Mouse (Mus musculus) layer of hippocampus, adult 11-12 months (tissue): ENCODE measurements around the gene Hint1.
"Not testable (repeated sequence)": the region's sequence is repeated elsewhere in the genome, so short reads cannot be mapped to it uniquely, and the experiment has no call there.

Source experiments
- DNase-seq: peaks from one replicate; pipeline ENCODE4 v3.0.0; 2022; ENCODE audit warnings: low spot score

The Hint1 gene

DNA sequence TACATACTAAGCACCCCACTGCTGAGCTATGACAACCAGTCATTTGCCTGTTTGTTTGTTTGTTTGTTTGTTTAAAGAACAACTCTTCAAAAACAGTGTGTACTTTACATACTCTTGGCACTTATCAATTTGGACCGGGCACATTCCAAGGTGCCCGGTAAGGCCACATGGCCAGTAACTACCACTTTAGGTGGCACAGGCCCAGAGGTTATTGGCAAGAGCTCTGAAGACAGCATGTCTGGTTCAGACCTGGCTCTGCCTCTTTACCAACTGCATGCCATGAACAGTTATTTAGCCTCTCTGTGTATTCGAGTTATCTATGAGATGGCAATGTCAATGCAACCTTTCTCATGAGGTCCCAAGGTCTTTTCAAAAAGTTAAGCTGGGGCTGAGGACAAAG, 30.5 kb downstream of the Hint1 start:
- DNase-seq = not testable (repeated sequence)

DNA sequence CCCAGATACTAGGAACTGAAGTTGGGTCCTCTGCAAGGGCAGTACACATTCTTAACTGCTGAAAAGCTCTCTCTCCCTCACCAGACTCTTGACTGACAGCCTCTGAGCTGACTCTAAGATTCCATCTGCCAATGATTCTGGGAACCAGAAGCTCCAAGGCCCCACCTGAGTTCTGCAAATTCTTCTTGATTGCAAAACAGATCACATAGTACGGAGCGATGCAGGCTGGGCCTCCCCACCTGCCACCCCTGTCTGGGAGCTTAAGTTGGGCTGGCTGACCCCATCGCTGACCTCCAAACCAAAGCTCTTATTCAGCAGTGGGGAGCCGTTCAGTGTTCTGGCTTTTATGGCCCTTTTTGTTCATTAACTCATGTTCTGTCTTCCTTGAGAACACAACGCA, 31.3 kb downstream of the Hint1 start:
- DNase-seq = no peak

DNA sequence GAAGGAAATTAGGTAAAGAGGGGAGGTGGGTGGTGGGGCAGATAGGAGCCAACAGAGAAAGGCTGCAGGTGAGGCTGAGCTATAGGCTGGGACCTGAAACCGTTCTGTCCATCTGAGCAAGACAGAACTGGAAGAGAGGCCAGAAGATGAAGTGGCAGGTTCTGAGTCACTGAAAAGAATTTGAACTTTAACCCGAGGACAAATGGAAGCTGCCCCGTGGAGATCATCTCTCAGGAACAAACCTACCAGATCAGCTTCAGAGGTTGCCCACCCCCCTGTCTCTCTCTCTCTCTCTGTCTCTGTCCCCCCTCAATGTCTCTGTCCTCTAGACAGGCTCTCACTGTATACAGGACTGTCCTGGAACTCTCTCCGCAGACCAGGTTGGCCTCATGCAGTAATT, 33.5 kb downstream of the Hint1 start:
- DNase-seq = no peak

DNA sequence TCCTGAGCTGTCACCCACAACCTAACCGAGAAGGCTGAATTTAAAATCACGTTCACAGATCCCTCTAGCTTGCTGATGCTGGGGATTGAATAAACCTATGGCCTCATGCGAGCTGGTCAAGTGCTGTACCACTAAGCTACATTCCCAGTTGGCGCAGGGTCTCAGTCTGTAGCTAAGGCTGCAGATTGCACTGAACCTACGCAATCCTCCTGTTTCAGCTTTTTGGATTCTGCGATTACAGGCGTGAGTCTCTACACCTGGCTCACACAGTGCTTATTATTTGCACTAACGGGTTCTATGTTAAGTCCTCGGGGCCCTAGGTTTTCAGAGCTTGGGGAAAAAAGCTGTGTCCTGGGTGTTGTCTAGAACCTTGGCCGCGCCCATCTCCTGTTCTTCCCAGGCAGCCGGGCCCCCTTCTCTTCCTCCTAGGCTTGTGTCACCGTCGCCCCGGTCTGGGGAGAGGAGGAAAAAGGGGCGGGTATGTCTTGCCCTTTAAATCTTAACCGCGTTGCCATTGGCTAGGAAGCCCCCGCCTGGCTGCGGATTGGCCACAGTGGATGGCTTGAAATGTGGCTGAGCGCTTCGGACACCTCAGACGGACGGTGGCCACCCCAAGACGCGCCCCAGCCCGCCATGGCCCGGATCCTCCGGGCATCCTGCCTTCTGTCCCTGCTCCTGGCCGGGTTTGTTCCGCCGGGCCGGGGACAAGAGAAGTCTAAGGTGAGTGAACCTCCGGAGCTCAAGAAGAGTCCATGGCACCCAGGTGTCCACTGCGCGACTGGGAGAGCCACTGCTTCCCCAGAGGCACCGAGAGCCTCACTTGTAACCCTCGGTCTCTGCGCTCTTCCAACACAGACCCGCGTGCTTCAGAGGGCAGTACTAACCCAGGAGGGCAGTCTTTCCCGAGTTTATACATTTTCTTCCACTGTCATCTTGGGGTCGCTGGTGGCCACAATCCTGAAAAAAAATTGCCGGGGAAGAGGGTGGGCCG, 36.4 kb downstream of the Hint1 start, which contains the start of gene Gpx3:
TSS of gene Gpx3 (plus strand) at position 121 of the 991 bp plus-strand sequence.
- peak; percentile 43 for DNase-seq

DNA sequence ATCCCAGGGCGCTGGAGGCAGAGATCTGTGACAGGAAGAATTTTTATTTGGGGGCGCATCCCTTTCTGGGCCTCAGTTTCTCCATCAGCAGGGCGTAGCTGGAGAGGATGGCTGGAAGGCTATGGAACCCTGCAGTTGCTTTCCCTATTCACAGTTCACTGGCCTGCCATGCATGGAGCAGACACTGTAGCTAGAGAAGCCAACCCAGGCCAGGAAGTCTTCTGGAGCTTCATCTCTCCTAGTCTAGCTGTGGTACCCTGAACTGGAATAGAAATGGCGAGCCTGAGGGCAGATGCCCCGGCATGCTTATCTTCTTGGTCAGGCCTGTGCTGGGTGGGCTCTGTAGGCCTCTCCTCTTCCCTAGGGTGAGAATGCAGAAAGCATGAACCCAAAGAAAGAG, 37.2 kb downstream of the Hint1 start:
- DNase-seq = no peak

DNA sequence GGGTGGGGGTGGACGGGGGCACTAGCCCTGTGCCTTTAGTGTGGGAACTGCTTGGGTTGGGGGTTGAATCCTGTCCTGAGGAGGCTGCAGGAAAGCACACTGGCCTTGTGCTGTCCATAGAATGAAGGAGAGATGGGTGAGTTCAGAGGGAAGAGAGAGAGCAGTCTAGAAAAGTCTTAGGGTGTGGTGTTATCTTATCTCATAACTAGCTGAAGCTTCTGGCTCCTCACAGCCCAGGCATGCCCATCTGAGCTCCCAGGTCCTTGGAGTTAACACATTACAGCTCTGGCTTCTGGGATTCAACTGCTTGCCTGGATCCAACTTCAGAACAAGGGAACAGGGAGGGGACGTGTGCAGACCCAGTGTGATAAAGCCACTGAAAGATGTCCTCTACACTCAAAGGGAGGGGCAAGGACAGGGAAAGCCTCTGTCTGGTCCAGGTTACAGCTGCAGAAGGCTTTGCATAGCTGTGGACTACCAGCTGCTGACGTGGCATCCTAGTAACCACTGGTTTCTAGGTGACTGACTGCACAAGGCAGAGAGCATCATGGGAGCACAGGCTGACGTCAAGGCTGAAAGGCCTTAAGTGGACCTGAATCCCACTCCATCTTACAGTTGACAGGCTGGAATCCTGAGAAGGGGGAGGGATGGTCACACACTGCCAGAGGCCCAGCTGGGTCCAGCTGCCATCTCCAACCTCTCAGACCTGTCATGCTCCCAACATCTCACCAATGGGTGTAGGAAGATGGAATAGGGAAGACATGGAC, 37.9 kb downstream of the Hint1 start:
- no peak for DNase-seq

DNA sequence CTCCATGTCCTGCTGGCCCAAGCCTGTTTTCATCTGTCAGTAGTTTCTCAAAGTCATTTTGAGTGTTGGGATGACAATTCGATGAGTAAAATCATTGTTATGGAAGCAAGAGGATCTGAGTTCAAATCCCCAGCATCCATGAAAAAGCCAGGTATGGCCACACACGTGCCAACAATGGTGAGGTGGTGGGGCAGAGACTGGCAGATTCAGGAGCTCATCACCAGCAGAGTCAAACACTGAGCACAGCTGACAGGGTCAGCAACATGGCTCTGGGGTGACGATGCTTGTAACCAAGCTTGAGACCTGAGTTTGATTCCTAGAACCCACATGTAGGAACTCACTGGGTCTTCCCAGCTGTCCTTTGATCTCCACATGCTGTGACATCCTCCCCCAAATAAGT, 38.9 kb downstream of the Hint1 start:
- DNase-seq = no peak

DNA sequence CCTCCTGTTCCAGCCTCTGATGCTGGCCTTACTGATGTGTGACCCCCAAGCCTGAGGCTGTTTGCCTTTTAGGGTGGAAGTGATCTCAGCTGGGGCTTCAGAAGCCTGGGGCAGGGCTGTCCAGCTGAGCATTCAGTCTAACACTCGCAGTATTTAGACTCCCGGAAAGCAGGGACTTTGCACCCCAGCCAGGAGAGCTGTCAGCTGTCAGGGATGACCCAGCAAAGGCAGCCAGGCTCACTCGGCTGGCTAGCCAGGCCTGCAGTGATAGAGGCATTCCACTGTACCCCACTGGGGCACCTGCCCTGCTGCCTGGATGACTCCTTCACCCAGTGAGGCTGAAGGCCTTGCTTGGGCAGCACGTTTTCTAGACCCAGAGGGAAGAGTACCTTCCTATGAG, 39.7 kb downstream of the Hint1 start:
- DNase-seq = no peak

DNA sequence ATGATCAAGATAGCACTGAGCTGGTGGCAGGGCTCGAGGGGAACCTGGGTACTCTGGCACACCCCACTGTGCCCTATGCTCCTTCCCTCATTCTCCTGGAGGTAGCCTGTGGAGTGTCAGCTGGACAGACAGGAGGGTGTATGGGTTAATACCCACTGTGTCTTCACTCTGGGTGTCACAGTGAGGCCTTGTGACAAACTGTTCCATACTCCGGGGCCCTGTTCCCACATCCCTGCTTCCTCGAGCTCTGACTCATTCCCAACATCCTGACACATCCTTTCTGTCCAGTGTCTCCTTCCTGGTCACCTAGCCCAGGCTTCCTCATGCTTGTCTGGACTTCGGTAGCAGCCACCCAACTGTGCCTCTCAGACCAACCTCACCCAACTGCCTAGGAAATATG, 40.3 kb downstream of the Hint1 start:
- no peak for DNase-seq

DNA sequence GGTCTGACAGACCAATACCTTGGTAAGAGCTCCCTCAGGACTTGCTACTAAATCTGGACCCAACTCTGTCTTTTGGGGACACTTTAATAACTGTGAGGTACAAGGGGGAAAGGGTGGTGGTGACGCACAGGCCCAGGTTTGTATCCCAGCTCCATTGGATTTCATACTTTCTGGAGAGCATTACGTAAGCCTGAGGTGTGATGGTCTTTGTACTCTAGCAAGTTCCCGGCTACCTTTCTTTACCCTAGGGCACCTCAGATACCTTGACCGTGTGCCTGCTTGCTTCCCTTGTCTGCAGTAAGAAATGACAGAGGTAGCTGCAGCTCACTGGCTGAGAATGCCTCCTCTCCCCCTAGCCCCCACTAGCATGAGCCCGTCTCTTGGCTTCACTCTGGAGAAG, 41.1 kb downstream of the Hint1 start:
- DNase-seq = no peak

DNA sequence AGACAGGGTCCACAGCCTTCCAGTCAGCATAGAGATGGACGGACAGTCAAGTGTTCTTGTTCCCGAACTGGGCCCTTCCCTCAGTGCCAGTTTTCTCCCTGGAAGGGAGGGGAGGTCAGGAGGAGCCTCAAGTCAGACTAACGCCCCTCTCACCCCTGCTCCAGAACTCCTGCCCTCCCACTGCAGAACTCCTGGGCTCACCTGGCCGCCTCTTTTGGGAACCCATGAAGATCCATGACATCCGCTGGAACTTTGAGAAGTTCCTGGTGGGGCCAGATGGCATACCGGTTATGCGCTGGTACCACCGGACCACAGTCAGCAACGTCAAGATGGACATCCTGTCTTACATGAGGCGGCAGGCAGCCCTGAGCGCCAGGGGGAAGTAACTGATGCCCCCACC, 43.1 kb downstream of the Hint1 start:
- no peak for DNase-seq

DNA sequence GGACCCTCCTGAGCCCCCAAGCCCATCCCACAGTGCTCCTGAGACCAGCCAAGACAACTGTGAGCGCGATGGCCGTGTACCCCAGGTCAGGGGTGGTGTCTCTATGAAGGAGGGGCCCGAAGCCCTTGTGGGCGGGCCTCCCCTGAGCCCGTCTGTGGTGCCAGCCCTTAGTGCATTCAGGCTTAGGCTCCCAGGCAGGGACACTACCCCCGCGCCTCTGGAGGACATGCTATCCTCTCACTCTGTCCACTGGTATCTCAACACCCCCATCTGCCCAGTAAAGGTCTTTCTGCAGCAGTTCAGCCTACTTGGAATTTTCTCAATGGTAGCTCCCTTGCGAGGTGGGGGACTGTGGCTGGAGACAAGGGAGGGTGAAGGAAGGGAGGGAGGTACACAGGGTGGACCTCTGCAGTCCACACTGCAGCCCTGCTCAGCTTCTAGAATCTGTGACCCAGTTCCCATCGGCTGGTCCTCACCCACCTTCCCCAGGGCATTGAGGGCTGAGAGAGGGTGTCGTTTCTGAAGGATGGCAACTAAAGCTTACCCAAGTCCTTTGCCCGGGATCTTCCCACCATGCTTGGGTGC, 44.0 kb downstream of the Hint1 start:
- DNase-seq = no peak

DNA sequence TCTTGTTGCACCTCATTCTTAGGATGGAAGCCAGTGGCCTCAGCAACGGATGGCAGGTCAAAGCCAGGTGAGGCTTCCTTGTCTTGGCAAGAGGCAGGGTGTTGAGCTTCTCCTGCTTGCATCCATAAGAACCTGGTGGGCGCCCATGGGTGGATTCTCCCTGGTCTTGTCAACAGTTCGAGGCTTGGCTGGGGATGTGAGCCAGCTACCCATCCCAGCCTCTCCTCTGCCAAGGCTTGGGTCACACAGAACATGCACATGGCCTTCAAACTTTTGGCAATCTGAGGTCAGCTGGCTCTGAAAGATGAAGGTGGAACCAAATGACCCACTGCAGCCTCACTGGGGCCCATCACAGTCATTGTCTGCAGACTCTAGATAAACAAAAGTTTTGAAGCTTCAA, 45.0 kb downstream of the Hint1 start:
- DNase-seq = no peak

DNA sequence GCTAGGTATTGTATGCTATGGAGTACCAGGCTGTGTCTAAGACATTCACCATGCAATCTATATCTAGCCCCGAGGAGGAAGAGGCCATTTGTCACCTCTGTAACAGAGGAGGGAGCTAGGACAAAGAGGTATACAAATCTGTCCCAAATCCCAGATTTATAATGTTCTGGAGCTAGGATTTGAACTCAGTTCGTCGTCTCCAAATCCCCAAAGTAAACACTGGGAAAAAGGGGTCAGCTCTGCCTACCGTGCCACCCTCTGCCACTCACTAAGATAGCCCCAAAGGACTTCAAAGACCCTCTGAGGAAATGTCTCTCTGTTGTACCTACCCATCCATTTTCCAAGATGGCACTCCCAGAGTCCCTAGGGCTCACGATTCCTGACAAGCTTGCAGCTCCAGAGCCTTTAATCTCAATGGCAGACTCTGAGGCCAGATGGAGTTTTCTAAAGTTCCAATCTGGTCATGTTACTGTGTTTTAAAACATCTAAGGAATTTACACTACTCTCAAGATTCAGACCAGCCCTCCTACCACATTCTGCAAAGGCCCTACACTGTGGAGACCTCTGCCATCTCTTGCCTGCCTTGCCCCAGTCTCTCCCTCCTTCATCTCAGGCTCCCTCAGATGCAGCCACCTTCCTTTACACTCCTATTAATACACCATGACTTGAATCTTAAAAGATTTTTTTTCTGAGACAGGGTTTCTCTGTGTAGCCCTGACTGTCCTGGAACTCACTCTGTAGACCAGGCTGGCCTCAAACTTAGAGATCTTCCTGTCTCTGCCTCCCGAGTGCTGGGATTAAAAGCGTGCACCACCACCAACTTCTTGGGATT, 45.7 kb downstream of the Hint1 start:
- no peak for DNase-seq

DNA sequence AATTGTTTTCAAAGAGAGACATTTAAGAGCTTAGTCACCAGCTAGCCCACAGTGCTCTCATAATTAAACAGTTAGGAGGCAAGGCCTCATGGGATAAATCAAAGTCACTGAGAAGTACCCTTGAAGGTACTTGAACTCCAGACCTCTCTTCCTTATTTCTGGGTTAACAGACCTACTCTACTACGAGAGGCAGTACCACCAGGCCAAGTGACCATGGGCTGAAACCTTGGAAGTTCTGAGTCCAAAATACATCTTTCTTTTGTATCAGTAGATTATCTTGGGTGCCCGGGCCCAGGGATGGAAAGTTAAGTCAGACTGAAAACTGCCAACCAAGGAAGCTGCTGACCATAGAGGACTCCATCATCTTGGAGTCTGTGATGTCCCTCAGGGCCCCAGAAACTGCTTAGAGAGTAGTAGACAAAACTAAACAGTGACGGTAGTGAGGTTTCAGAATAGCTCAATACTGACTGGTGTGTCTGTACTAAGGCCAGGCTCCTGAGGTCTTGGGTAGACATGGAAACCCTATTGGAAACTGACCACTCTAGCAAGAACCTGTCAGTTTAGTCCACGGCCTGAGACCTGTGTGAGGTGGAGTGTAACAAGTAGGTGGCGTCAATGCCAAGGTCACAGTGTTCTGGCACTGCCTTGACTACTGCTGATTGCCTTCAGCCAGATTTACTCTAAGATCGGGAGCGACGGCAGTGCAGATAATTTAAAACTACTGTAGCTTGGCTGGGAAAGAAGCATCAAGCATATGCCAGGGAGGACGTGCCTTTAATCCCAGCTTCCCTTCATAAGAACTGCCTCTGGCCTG, 46.5 kb downstream of the Hint1 start:
- no peak for DNase-seq

DNA sequence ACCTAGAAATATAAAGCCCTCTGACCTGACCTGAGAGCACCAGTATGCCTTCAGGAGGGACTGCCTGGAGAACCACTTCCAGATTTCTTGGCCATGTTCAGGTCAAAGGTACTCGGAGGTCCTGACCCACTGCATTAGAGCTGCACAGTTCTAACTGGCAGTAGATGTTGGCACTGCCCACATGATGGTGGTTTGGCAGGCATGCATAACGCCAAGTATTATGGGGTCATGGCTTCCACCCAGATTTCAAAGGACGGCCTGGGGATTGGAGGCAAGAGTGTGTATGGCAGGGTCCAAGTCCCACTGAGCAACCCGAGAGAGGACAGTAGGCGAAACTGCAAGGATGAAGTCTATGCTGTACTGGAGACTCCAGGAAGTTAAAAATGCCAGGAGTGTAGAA, 47.7 kb downstream of the Hint1 start:
- DNase-seq = no peak

DNA sequence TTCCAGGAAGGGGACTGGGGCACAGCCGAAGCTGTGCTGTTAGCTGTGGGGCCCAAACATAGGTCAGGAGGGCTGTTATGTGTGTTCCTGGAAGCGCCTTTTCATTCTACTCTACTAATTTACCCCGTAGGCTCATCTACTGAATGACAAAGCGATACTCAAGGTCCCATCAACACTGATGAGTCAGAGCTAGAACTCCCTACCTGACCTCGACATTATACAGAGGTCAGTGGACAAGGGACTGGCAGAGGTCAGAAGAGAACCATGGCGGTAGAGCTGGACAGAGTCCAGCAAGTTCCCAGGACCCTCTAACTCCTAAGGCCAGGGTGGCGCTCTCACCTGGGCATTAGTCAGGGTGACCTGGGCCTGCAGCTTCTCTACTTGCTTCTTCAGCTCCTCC, 51.3 kb downstream of the Hint1 start:
- DNase-seq = no peak

DNA sequence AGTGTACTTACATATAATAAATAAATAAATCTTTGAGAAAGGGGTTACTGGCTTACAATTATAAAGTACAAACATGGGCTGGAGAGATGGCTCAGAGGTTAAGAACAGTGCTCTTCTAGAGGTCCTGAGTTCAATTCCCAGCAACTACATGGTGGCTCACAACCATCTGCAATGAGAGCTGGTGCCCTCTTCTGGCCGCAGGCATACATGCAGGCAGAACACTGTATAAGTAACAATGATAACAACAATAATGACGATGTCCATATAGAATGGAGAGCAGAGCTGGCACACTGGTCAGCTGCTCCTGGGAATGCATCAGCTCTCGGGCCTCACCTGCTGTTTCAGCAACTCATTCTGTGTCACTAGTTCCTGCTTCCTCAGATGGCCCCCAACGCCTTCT, 52.1 kb downstream of the Hint1 start:
- DNase-seq = no peak
